Mouse (Mus musculus): Measurements from ENCODE around the gene Cyren. TPM values are rescaled to one million over a fixed set of nuclear protein-coding genes. Genes with fewer than 3 reads are reported as not detected.

Gene Cyren
- total RNA-seq, 2 experiments from 2014 or later = 5.6 to 7.2 TPM

GRCm38 (mm10) chr6:34896168-34896780 is 18.4 kb upstream of the Cyren start:
- no peak overlapping the region for H3K4me3 ChIP-seq
- intact Hi-C loops (cut with DNase I) = no loop called here
- DNase-seq (ENCODE audit: extremely low spot score in 1 of 2, low spot score in 2 of 2) = no peak
- no peak overlapping the region for H3K27ac ChIP-seq
- TF ChIP-seq CTCF (IDR thresholded peaks at IDR 0.05) = no peak

GRCm38 (mm10) chr6:34895569-34895968 is 17.7 kb upstream of the Cyren start:
- TF ChIP-seq CTCF (IDR thresholded peaks at IDR 0.05) = no peak
- intact Hi-C loops (cut with DNase I) = no loop called here
- DNase-seq (ENCODE audit: extremely low spot score in 1 of 2, low spot score in 2 of 2) = no peak
- H3K4me3 ChIP-seq = no peak overlapping the region
- H3K27ac ChIP-seq = no peak overlapping the region

DNA sequence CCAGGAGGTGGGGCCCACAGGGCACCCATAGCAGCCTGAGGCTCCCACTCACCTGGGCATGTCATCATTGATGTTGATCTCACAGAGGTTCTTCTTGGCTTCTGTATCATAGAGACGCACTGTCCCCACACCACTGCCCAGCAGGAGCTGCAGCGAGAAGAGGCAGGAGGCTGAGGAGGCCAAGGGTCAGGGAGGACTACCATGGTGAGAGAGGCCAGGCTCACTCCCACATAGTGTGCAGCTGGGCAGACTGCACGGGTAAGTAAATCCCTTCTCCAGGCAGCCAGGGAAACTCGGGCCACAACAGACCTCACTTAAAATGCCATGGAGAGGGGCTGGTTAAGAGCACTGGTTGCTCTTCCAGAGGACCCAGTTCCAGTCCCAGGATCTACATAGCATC is 11.3 kb upstream of the Cyren start:
- no peak for DNase-seq (ENCODE audit: extremely low spot score in 1 of 2, low spot score in 2 of 2)
- intact Hi-C loops (cut with DNase I) = no loop called here
- no peak overlapping the region for H3K27ac ChIP-seq

DNA sequence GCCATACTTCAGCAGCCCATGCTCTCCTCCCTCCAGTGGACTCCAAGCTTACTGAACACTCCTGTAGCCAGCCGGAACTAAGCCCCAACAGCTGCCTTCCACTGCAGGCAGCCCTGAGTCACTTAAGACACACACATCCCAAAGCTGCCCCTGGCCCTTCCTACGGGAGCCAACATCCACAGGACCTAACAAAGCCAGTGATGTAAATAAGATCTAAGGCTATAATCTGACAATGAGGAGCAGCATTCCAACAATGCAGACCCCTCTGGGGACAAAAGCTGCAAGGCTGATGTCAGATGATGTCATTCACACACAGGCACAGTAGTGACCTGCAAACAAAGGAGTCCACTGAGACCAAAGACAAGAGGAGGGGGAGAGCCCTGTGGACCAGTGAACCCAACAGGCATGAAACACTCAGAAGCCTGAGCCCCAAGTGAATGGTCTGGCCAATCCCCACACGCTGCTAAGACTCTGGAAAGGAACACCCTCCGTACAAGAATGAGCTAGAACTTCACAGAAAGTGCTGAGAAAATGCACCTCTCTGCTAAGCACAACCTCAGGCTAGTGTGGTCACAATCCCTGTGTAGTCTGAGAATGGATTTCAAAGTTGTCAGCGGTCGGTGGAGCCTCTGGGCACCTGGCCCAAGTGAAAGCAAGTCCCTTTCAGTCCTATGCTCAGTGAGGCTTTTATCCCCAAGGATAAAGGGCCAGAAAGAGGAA is 9.4 kb upstream of the Cyren start:
- no peak overlapping the region for H3K4me3 ChIP-seq
- DNase-seq (ENCODE audit: extremely low spot score in 1 of 2, low spot score in 2 of 2) = no peak
- TF ChIP-seq CTCF (IDR thresholded peaks at IDR 0.05) = no peak
- H3K27ac ChIP-seq = peak overlapping the region; percentile 50; the same call in 1 of the 2 replicates
- intact Hi-C loops (cut with DNase I) = no loop called here

More for the DNA sequence above, 11.3 kb upstream of the Cyren start:
- no peak for TF ChIP-seq CTCF (IDR thresholded peaks at IDR 0.05)
- H3K4me3 ChIP-seq = no peak overlapping the region

GRCm38 (mm10) chr6:34884724-34885123 is 6.9 kb upstream of the Cyren start:
- Histone ChIP-seq H3K27ac (no peak overlapping the region), H3K4me3 (no peak overlapping the region)
- intact Hi-C loops (cut with DNase I) = no loop called here
- DNase-seq (ENCODE audit: extremely low spot score in 1 of 2, low spot score in 2 of 2) = no peak
- TF ChIP-seq CTCF (IDR thresholded peaks at IDR 0.05) = no peak

DNA sequence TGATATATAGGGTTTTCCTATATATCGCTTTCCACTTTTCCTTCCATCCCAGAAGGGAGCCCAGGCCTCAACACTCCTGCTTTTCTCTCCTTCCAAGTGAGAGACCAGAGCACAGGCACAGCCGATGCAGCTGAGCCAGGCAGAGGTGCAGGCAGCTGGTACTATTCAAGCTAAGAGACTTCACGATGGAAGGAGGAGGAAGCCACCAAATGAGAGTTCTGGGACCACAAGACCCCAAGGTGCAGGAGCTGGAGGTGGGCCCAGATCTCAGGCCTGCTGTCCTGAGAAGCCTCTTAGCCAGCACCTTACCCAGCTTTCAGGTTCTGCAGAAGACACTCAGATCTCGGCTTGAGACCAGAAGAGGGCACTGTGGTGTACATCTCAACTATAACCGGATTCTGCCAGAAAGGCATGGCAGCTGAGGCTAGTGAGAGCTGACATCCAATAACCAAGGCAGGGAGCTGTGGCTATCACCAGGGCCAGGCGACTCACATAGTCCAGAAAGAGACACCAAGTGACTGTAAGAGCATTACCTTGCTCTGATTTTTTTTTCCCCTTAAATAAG is 2.1 kb upstream of the Cyren start:
- DNase-seq (ENCODE audit: extremely low spot score in 1 of 2, low spot score in 2 of 2) = peak; percentile 57
- no peak overlapping the region for H3K4me3 ChIP-seq
- peak; percentile 58 for TF ChIP-seq CTCF (IDR thresholded peaks at IDR 0.05)
- no peak overlapping the region for H3K27ac ChIP-seq
- intact Hi-C loops (cut with DNase I) = loop anchor here (2.0 to 5.0 kb wide), 3 partner anchors 31 to 587 kb away; partner anchors contain the start of gene Wdr91

GRCm38 (mm10) chr6:34879101-34879740 is 1.4 kb upstream of the Cyren start:
- Histone ChIP-seq H3K27ac (no peak overlapping the region; the same call in 1 of the 2 replicates), H3K4me3 (no peak overlapping the region)
- DNase-seq (ENCODE audit: extremely low spot score in 1 of 2, low spot score in 2 of 2) = no peak
- intact Hi-C loops (cut with DNase I) = loop anchor here (2.0 to 5.0 kb wide), 3 partner anchors 32 to 586 kb away; partner anchors contain the start of gene Wdr91
- TF ChIP-seq CTCF (IDR thresholded peaks at IDR 0.05) = no peak

GRCm38 (mm10) chr6:34876835-34877156 is 1.1 kb downstream of the Cyren start:
- Histone ChIP-seq H3K4me3 (no peak overlapping the region; the same call in 1 of the 2 replicates), H3K27ac (0 out of 2 replicates have a peak overlapping the region, but pooled peaks have one; percentile 96)
- TF ChIP-seq CTCF (IDR thresholded peaks at IDR 0.05) = no peak
- peak in 1 of 2 experiments; percentile 7 for DNase-seq (ENCODE audit: extremely low spot score in 1 of 2, low spot score in 2 of 2)
- intact Hi-C loops (cut with DNase I) = loop anchor here (5.0 kb wide), 1 partner anchor 121 kb away; no protein-coding TSS in a partner anchor

GRCm38 (mm10) chr6:34875966-34876834 is 1.7 kb downstream of the Cyren start:
- H3K4me3 ChIP-seq = no peak overlapping the region
- intact Hi-C loops (cut with DNase I) = loop anchor here (5.0 kb wide), 1 partner anchor 121 kb away; no protein-coding TSS in a partner anchor
- peak overlapping the region; percentile 72 for H3K27ac ChIP-seq
- DNase-seq (ENCODE audit: extremely low spot score in 1 of 2, low spot score in 2 of 2) = peak in 1 of 2 experiments; percentile 11
- TF ChIP-seq CTCF (IDR thresholded peaks at IDR 0.05) = no peak

GRCm38 (mm10) chr6:34875268-34875761 is 2.5 kb downstream of the Cyren start:
- TF ChIP-seq CTCF (IDR thresholded peaks at IDR 0.05) = no peak
- H3K27ac ChIP-seq = peak overlapping the region; percentile 72
- intact Hi-C loops (cut with DNase I) = loop anchor here (5.0 kb wide), 1 partner anchor 122 kb away; no protein-coding TSS in a partner anchor
- DNase-seq (ENCODE audit: extremely low spot score in 1 of 2, low spot score in 2 of 2) = peak in 1 of 2 experiments; percentile 35
- H3K4me3 ChIP-seq = no peak overlapping the region

Measured in left cerebral cortex, adult 2 months (tissue).